Mouse (Mus musculus): Measurements from ENCODE around the gene Unc79. TPM values are rescaled to one million over a fixed set of nuclear protein-coding genes. Genes with fewer than 3 reads are reported as not detected.

The Unc79 gene
- total and polyA plus RNA-seq, 2 experiments from 2014 or later: 0.07 TPM; not detected in 1

- Histone ChIP-seq H3K4me3 (ENCODE audit: low read depth, low read length) (no peak overlapping the region), H3K27me3 (ENCODE audit: control insufficient read depth, insufficient read depth, low read length) (no peaks in the 10 kb centered on the region), H3K27ac (ENCODE audit: low read depth) (no peak overlapping the region), H3K36me3 (replicated peaks; ENCODE audit: control insufficient read depth, insufficient read depth, low read length) (no peaks in the 10 kb centered on the region), H3K4me1 (ENCODE audit: control insufficient read depth, insufficient read depth) (no peaks in the 10 kb centered on the region), H3K9me3 (replicated peaks; ENCODE audit: control insufficient read depth, low read length) (no peaks in the 10 kb centered on the region), H3K4me2 (ENCODE audit: low read depth, low read length) (no peak overlapping the region), H3K9ac (replicated peaks; ENCODE audit: low read depth, low read length) (no peak overlapping the region)
- 75% methylated on average over 10 of the region's 10 CpGs for WGBS
- ATAC-seq (ENCODE audit: insufficient read depth, low read depth): no peak
- TF ChIP-seq CTCF (IDR thresholded peaks at IDR 0.05; ENCODE audit: low read depth) (no peak), EP300 (IDR thresholded peaks at IDR 0.05; ENCODE audit: low read depth) (no peak)
- no peak for DNase-seq (ENCODE audit: low spot score)
These were observed 90.7 kb downstream of the Unc79 start for GRCm38 (mm10) chr12:103039332-103039731.

GRCm38 (mm10) chr12:103040136-103040535, 91.5 kb downstream of the Unc79 start:
- Histone ChIP-seq H3K36me3 (replicated peaks; ENCODE audit: control insufficient read depth, insufficient read depth, low read length) (no peaks in the 10 kb centered on the region), H3K4me2 (ENCODE audit: low read depth, low read length) (no peak overlapping the region), H3K4me1 (ENCODE audit: control insufficient read depth, insufficient read depth) (no peaks in the 10 kb centered on the region), H3K27ac (ENCODE audit: low read depth) (no peak overlapping the region), H3K27me3 (ENCODE audit: control insufficient read depth, insufficient read depth, low read length) (no peaks in the 10 kb centered on the region), H3K9me3 (replicated peaks; ENCODE audit: control insufficient read depth, low read length) (no peaks in the 10 kb centered on the region), H3K4me3 (ENCODE audit: low read depth, low read length) (no peak overlapping the region), H3K9ac (replicated peaks; ENCODE audit: low read depth, low read length) (no peak overlapping the region)
- DNase-seq (ENCODE audit: low spot score) (no peak), ATAC-seq (ENCODE audit: insufficient read depth, low read depth) (no peak)
- TF ChIP-seq EP300 (IDR thresholded peaks at IDR 0.05; ENCODE audit: low read depth): no peak
- TF ChIP-seq CTCF (IDR thresholded peaks at IDR 0.05; ENCODE audit: low read depth): no peak
- WGBS: 63% methylated on average over 2 of the region's 2 CpGs

- H3K27ac ChIP-seq (ENCODE audit: low read depth): no peak overlapping the region
- WGBS: 74% methylated on average over 3 of the region's 3 CpGs
- no peaks in the 10 kb centered on the region for H3K9me3 ChIP-seq (replicated peaks; ENCODE audit: control insufficient read depth, low read length)
- H3K4me2 ChIP-seq (ENCODE audit: low read depth, low read length): no peak overlapping the region
- ATAC-seq (ENCODE audit: insufficient read depth, low read depth): no peak
- no peak for DNase-seq (ENCODE audit: low spot score)
- no peaks in the 10 kb centered on the region for H3K36me3 ChIP-seq (replicated peaks; ENCODE audit: control insufficient read depth, insufficient read depth, low read length)
- H3K27me3 ChIP-seq (ENCODE audit: control insufficient read depth, insufficient read depth, low read length): no peaks in the 10 kb centered on the region
- H3K9ac ChIP-seq (replicated peaks; ENCODE audit: low read depth, low read length): no peak overlapping the region
- H3K4me1 ChIP-seq (ENCODE audit: control insufficient read depth, insufficient read depth): no peaks in the 10 kb centered on the region
- H3K4me3 ChIP-seq (ENCODE audit: low read depth, low read length): no peak overlapping the region
- TF ChIP-seq EP300 (IDR thresholded peaks at IDR 0.05; ENCODE audit: low read depth) (no peak), CTCF (IDR thresholded peaks at IDR 0.05; ENCODE audit: low read depth) (no peak)
These were observed 92.7 kb downstream of the Unc79 start for GRCm38 (mm10) chr12:103041401-103041800.

- no peaks in the 10 kb centered on the region for H3K27me3 ChIP-seq (ENCODE audit: control insufficient read depth, insufficient read depth, low read length)
- no peak overlapping the region for H3K9ac ChIP-seq (replicated peaks; ENCODE audit: low read depth, low read length)
- no peak overlapping the region for H3K27ac ChIP-seq (ENCODE audit: low read depth)
- H3K4me3 ChIP-seq (ENCODE audit: low read depth, low read length): no peak overlapping the region
- no peak for TF ChIP-seq EP300 (IDR thresholded peaks at IDR 0.05; ENCODE audit: low read depth)
- no peak for TF ChIP-seq CTCF (IDR thresholded peaks at IDR 0.05; ENCODE audit: low read depth)
- no peak overlapping the region for H3K4me2 ChIP-seq (ENCODE audit: low read depth, low read length)
- ATAC-seq (ENCODE audit: insufficient read depth, low read depth) (no peak), DNase-seq (ENCODE audit: low spot score) (no peak)
- no peaks in the 10 kb centered on the region for H3K4me1 ChIP-seq (ENCODE audit: control insufficient read depth, insufficient read depth)
- no peaks in the 10 kb centered on the region for H3K36me3 ChIP-seq (replicated peaks; ENCODE audit: control insufficient read depth, insufficient read depth, low read length)
- H3K9me3 ChIP-seq (replicated peaks; ENCODE audit: control insufficient read depth, low read length): no peaks in the 10 kb centered on the region
- 81% methylated on average over 5 of the region's 5 CpGs for WGBS
These were observed 94.1 kb downstream of the Unc79 start for GRCm38 (mm10) chr12:103042711-103043110.

GRCm38 (mm10) chr12:103044422-103044821, 95.8 kb downstream of the Unc79 start:
- Histone ChIP-seq H3K4me3 (ENCODE audit: low read depth, low read length) (no peak overlapping the region), H3K36me3 (replicated peaks; ENCODE audit: control insufficient read depth, insufficient read depth, low read length) (no peaks in the 10 kb centered on the region), H3K9me3 (replicated peaks; ENCODE audit: control insufficient read depth, low read length) (no peaks in the 10 kb centered on the region), H3K9ac (replicated peaks; ENCODE audit: low read depth, low read length) (no peak overlapping the region), H3K4me1 (ENCODE audit: control insufficient read depth, insufficient read depth) (no peaks in the 10 kb centered on the region), H3K4me2 (ENCODE audit: low read depth, low read length) (no peak overlapping the region), H3K27ac (ENCODE audit: low read depth) (no peak overlapping the region), H3K27me3 (ENCODE audit: control insufficient read depth, insufficient read depth, low read length) (no peaks in the 10 kb centered on the region)
- TF ChIP-seq CTCF (IDR thresholded peaks at IDR 0.05; ENCODE audit: low read depth) (no peak), EP300 (IDR thresholded peaks at IDR 0.05; ENCODE audit: low read depth) (no peak)
- WGBS: 65% methylated on average over 4 of the region's 4 CpGs
- no peak for DNase-seq (ENCODE audit: low spot score)
- ATAC-seq (ENCODE audit: insufficient read depth, low read depth): no peak

GRCm38 (mm10) chr12:103049865-103050264, 101.2 kb downstream of the Unc79 start:
- no peak overlapping the region for H3K9ac ChIP-seq (replicated peaks; ENCODE audit: low read depth, low read length)
- 86% methylated on average over 12 of the region's 12 CpGs for WGBS
- H3K27ac ChIP-seq (ENCODE audit: low read depth): no peak overlapping the region
- H3K4me2 ChIP-seq (ENCODE audit: low read depth, low read length): no peak overlapping the region
- H3K27me3 ChIP-seq (ENCODE audit: control insufficient read depth, insufficient read depth, low read length): no peaks in the 10 kb centered on the region
- no peaks in the 10 kb centered on the region for H3K36me3 ChIP-seq (replicated peaks; ENCODE audit: control insufficient read depth, insufficient read depth, low read length)
- no peak for ATAC-seq (ENCODE audit: insufficient read depth, low read depth)
- DNase-seq (ENCODE audit: low spot score): no peak
- H3K4me1 ChIP-seq (ENCODE audit: control insufficient read depth, insufficient read depth): no peaks in the 10 kb centered on the region
- no peak overlapping the region for H3K4me3 ChIP-seq (ENCODE audit: low read depth, low read length)
- TF ChIP-seq EP300 (IDR thresholded peaks at IDR 0.05; ENCODE audit: low read depth) (no peak), CTCF (IDR thresholded peaks at IDR 0.05; ENCODE audit: low read depth) (no peak)
- H3K9me3 ChIP-seq (replicated peaks; ENCODE audit: control insufficient read depth, low read length): no peaks in the 10 kb centered on the region
